Mouse (Mus musculus) hindbrain, embryonic 13.5 days (tissue): ENCODE results near the gene Nbea. TPM values are rescaled to one million over a fixed set of nuclear protein-coding genes. Genes with fewer than 3 reads are reported as not detected.
"Not testable (repeated sequence)": the region's sequence is repeated elsewhere in the genome, so short reads cannot be mapped to it uniquely, and the experiment has no call there.

Source experiments
- ATAC-seq: fragments of 200-750 bp; cut with Nextera tagmentation; 2 replicates; pipeline ENCODE4 v1.8.0; 2017; ENCODE audit warnings: moderate TSS enrichment; ENCODE audit not compliant: low FRiP score
- H3K27ac ChIP-seq: fragments of 300-500 bp; sonication (generic); 2 replicates; pipeline ENCODE4 v1.5.1; 2015; ENCODE audit warnings: inconsistent platforms, mild to moderate bottlenecking, moderate library complexity
- H3K27me3 ChIP-seq: fragments of 300-500 bp; sonication (generic); 2 replicates; pipeline ENCODE4 v1.6.1; 2015; ENCODE audit warnings: mild to moderate bottlenecking, inconsistent platforms
- H3K36me3 ChIP-seq: fragments of 300-500 bp; sonication (generic); 2 replicates; pipeline ENCODE4 v1.6.1; 2015; ENCODE audit warnings: mild to moderate bottlenecking, inconsistent platforms
- H3K4me1 ChIP-seq: fragments of 300-500 bp; sonication (generic); replicated peaks from 2 replicates; pipeline ENCODE4 v1.6.1; 2015; ENCODE audit warnings: inconsistent platforms
- H3K4me2 ChIP-seq: fragments of 300-500 bp; sonication (generic); 2 replicates; pipeline ENCODE4 v1.6.1; 2015; ENCODE audit warnings: inconsistent platforms, mild to moderate bottlenecking, moderate library complexity
- H3K4me3 ChIP-seq: fragments of 300-500 bp; sonication (generic); 2 replicates; pipeline ENCODE4 v1.5.1; 2015; ENCODE audit warnings: mild to moderate bottlenecking, inconsistent platforms
- H3K9ac ChIP-seq: fragments of 300-500 bp; sonication (generic); 2 replicates; pipeline ENCODE4 v1.6.1; 2015; ENCODE audit warnings: mild to moderate bottlenecking, inconsistent platforms
- H3K9me3 ChIP-seq: fragments of 300-500 bp; sonication (generic); 2 replicates; pipeline ENCODE4 v1.6.1; 2016; ENCODE audit warnings: inconsistent platforms
- WGBS: fragments of 180-500 bp; shearing (Covaris S2); methylation state at CpG from one replicate; pipeline ENCODE4 v1.1.7; 2015; 5-methylcytosine and 5-hydroxymethylcytosine counted together
- polyA plus RNA-seq: library from polyadenylated mRNA; unstranded; fragments of >200 nt; fragmentation: Nextera tagmentation; extraction: Ambion mirVana; gene quantifications from 2 replicates; pipeline ENCODE4 v1.2.1, GENCODE M21; 2015

Nbea gene
- polyA plus RNA-seq, 1 experiment from 2014 or later: 56.9 TPM

GRCm38 (mm10) chr3:56007991-56008390 lies 175.5 kb downstream of the Nbea start:
- H3K4me1 ChIP-seq: no peaks in the 10 kb centered on the region
- H3K36me3 ChIP-seq: peaks cover 32% of the 10 kb centered on the region
- no peak overlapping the region for H3K9ac ChIP-seq
- no peak overlapping the region for H3K4me3 ChIP-seq
- no peak overlapping the region for H3K27ac ChIP-seq
- WGBS: 30% methylated on average over 2 of the region's 2 CpGs
- H3K27me3 ChIP-seq: no peaks in the 10 kb centered on the region
- ATAC-seq: no peak
- no peak overlapping the region for H3K4me2 ChIP-seq
- H3K9me3 ChIP-seq: no peaks in the 10 kb centered on the region

DNA sequence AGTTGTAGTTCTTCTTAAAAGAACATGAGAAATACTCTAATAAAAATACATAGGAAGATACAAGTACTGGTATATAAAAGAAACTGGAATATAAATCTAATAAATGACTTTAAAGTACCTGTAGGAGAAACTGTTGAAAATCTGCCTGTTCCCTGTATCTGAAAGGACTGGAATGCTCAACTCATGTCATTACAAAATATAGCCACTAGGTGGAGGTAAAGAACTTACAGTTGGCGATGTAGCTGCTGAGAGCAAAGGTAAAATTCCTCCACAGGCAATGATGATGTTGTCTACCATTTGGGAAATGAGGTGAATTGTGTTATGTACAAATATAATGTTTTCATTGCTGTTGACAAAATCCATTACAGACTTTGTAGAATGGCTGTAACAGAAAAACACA lies 183.2 kb downstream of the Nbea start:
- Histone ChIP-seq H3K27ac (no peak overlapping the region), H3K4me1 (no peaks in the 10 kb centered on the region), H3K9me3 (no peaks in the 10 kb centered on the region), H3K36me3 (peaks cover 26% of the 10 kb centered on the region), H3K27me3 (no peaks in the 10 kb centered on the region), H3K9ac (no peak overlapping the region), H3K4me3 (no peak overlapping the region), H3K4me2 (no peak overlapping the region)
- peak; percentile 59; the same call in 1 of the 2 replicates for ATAC-seq
- WGBS: 2% methylated on average over 1 of the region's 1 CpGs

- Histone ChIP-seq H3K36me3 (peaks cover 42% of the 10 kb centered on the region), H3K27ac (no peak overlapping the region), H3K9ac (no peak overlapping the region), H3K4me2 (no peak overlapping the region), H3K4me3 (no peak overlapping the region), H3K4me1 (no peaks in the 10 kb centered on the region), H3K9me3 (no peaks in the 10 kb centered on the region), H3K27me3 (no peaks in the 10 kb centered on the region)
- no peak for ATAC-seq
- WGBS: 88% methylated on average over 2 of the region's 2 CpGs
Measured at GRCm38 (mm10) chr3:55978361-55978760, 205.1 kb downstream of the Nbea start.

GRCm38 (mm10) chr3:55976986-55977385 lies 206.5 kb downstream of the Nbea start:
- not testable (repeated sequence) for H3K4me2 ChIP-seq, H3K27me3 ChIP-seq, H3K4me3 ChIP-seq, H3K4me1 ChIP-seq, H3K9me3 ChIP-seq, H3K9ac ChIP-seq, H3K27ac ChIP-seq, ATAC-seq
- 97% methylated on average over 14 of the region's 14 CpGs for WGBS
- H3K36me3 ChIP-seq: peaks cover 31% of the 10 kb centered on the region

GRCm38 (mm10) chr3:55965723-55966156 lies 217.8 kb downstream of the Nbea start:
- ATAC-seq: peak; percentile 83
- 23% methylated on average over 10 of the region's 10 CpGs for WGBS

GRCm38 (mm10) chr3:55963032-55963431 lies 220.5 kb downstream of the Nbea start:
- 76% methylated on average over 8 of the region's 8 CpGs for WGBS
- H3K9me3 ChIP-seq: no peaks in the 10 kb centered on the region
- no peak overlapping the region for H3K4me3 ChIP-seq
- H3K36me3 ChIP-seq: peaks cover 17% of the 10 kb centered on the region
- H3K4me2 ChIP-seq: no peak overlapping the region
- H3K4me1 ChIP-seq: peaks cover 7% of the 10 kb centered on the region; the same call in 1 of the 2 replicates
- H3K27me3 ChIP-seq: no peaks in the 10 kb centered on the region
- ATAC-seq: peak; percentile 30; the same call in 1 of the 2 replicates
- H3K27ac ChIP-seq: no peak overlapping the region
- no peak overlapping the region for H3K9ac ChIP-seq

More at GRCm38 (mm10) chr3:55965723-55966156, 217.8 kb downstream of the Nbea start:
- no peaks in the 10 kb centered on the region for H3K9me3 ChIP-seq
- H3K4me3 ChIP-seq: no peak overlapping the region
- H3K9ac ChIP-seq: no peak overlapping the region
- H3K36me3 ChIP-seq: peaks cover 24% of the 10 kb centered on the region
- peaks cover 7% of the 10 kb centered on the region; the same call in 1 of the 2 replicates for H3K4me1 ChIP-seq
- H3K4me2 ChIP-seq: no peak overlapping the region
- peak overlapping the region; percentile 10; the same call in 1 of the 2 replicates for H3K27ac ChIP-seq
- H3K27me3 ChIP-seq: no peaks in the 10 kb centered on the region

- 0 out of 2 replicates have a peak, but pooled peaks have one; percentile 32 for ATAC-seq
- Histone ChIP-seq H3K9ac (no peak overlapping the region), H3K4me3 (no peak overlapping the region), H3K4me1 (no peaks in the 10 kb centered on the region), H3K27me3 (no peaks in the 10 kb centered on the region), H3K36me3 (peaks cover 29% of the 10 kb centered on the region), H3K9me3 (no peaks in the 10 kb centered on the region), H3K4me2 (no peak overlapping the region), H3K27ac (peak overlapping the region; percentile 58; the same call in 1 of the 2 replicates)
- 66% methylated on average over 5 of the region's 5 CpGs for WGBS
Measured at GRCm38 (mm10) chr3:55949994-55950393, 233.5 kb downstream of the Nbea start.

- Histone ChIP-seq H3K4me3 (no peak overlapping the region), H3K9me3 (no peaks in the 10 kb centered on the region), H3K36me3 (peaks cover 26% of the 10 kb centered on the region), H3K27me3 (no peaks in the 10 kb centered on the region), H3K9ac (no peak overlapping the region), H3K4me1 (no peaks in the 10 kb centered on the region), H3K4me2 (no peak overlapping the region), H3K27ac (no peak overlapping the region)
- no peak for ATAC-seq
- WGBS: 94% methylated on average over 2 of the region's 2 CpGs
Measured at GRCm38 (mm10) chr3:55949148-55949547, 234.4 kb downstream of the Nbea start.

DNA sequence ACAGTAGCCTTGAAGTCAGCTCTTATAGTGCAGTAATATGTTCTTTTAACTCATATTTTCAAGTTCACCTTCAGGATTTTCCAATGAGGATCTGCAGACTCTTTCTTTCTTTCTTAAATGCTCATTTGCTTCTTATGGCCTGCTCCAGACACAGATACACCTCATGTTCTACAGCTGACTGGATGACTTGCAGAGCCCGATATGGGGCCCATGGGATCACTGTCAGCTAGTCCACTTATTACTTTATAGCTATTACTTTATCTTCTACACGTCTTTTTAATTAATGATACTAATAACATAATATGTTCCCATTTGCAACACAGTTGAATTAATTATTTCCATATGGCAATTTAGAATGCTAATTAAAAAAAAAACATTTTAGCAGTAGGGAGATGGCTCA lies 256.2 kb downstream of the Nbea start:
- Histone ChIP-seq H3K9ac (no peak overlapping the region), H3K4me3 (no peak overlapping the region), H3K36me3 (peaks cover 23% of the 10 kb centered on the region), H3K4me1 (no peaks in the 10 kb centered on the region), H3K9me3 (no peaks in the 10 kb centered on the region), H3K4me2 (no peak overlapping the region), H3K27me3 (no peaks in the 10 kb centered on the region), H3K27ac (no peak overlapping the region)
- 70% methylated on average over 2 of the region's 2 CpGs for WGBS
- no peak for ATAC-seq

DNA sequence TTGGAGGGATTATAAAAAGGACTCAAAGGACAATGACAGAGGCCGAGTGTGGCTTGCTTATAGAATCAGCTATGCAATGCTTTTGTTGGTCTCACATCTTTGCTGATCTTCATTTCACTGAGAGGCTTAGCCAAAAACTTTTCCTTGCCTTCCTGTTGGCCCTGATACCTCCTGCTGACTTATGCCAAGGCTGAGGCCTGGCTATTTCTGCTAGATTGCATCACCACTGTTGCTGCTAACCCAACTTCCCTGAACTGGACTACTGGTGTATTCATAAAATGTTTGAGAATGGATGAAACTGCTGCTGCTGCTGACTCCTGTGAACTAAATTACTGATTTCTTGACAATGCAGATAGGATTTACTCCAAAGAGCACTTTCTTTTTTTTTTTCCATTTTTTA lies 274.2 kb downstream of the Nbea start:
- Histone ChIP-seq H3K36me3 (peaks cover 14% of the 10 kb centered on the region), H3K9ac (no peak overlapping the region), H3K4me1 (no peaks in the 10 kb centered on the region), H3K4me2 (no peak overlapping the region), H3K4me3 (no peak overlapping the region), H3K27me3 (no peaks in the 10 kb centered on the region), H3K27ac (no peak overlapping the region), H3K9me3 (no peaks in the 10 kb centered on the region)
- ATAC-seq: no peak
- WGBS: 62% methylated on average over 1 of the region's 1 CpGs

DNA sequence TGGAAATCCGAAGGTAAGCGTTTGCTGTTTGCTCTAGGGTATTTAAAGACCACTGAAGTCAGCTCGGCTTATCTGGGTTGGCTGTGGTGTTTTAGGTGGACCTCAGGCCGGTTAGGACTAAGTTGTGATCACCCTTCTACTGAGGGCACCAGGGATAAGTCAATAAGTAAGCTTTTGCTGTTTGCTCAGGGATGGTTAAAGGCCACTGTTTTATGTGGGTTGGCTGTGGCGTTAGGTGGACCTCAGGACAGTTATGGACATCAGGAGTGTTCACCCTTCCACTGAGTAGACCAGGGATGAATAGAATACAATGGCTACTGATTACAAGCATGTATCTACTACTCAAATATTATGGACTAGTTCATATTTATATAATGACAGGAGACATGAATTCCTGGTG lies 292.9 kb downstream of the Nbea start:
- Histone ChIP-seq H3K4me1 (no peaks in the 10 kb centered on the region), H3K27me3 (no peaks in the 10 kb centered on the region), H3K4me3 (no peak overlapping the region), H3K9ac (no peak overlapping the region), H3K36me3 (0 out of 2 replicates have a peak, but pooled peaks cover 8% of the 10 kb centered on the region), H3K27ac (peak overlapping the region; percentile 52), H3K4me2 (no peak overlapping the region), H3K9me3 (no peaks in the 10 kb centered on the region)
- 92% methylated on average over 5 of the region's 5 CpGs for WGBS
- no peak for ATAC-seq

DNA sequence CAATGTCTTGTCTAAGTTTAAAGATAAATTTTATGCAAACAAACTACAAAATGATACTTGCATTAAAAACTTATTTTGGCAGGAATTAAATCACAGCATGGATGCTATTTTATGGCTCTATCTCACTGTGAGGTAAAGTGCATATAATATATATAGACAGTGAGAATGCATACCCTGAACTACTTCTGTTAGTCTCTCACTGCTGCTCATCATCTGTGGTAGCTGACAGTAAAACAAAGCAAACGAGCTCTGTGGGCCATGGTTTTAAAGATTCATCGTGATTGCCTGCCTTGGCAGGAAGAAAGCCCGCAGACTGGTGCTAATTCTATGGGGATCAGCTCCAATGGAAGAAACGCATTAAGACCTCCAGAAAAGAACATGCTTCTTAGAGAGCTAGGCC lies 294.3 kb downstream of the Nbea start:
- 72% methylated on average over 4 of the region's 4 CpGs for WGBS
- Histone ChIP-seq H3K4me3 (no peak overlapping the region), H3K4me1 (no peaks in the 10 kb centered on the region), H3K36me3 (0 out of 2 replicates have a peak, but pooled peaks cover 8% of the 10 kb centered on the region), H3K9me3 (no peaks in the 10 kb centered on the region), H3K4me2 (no peak overlapping the region), H3K27me3 (no peaks in the 10 kb centered on the region), H3K27ac (no peak overlapping the region), H3K9ac (no peak overlapping the region)
- no peak for ATAC-seq

DNA sequence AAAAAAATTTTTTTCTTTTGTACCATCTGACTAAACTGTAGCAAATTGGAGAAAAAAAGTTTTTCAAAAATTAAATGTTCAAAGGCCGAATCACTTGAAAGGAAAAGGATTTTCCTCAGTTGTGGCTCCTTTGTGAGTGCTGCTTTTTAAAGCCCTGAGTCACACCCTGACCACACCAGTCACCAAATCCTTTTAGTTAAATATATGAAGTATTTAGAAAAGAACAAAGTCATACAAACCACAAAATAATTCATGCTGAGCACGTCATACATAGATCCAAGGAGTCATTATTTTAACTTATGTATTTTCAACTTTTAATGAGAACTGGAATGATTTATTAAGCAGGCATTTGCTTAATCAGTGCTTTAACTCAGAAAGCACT lies 295.7 kb downstream of the Nbea start:
- 75% methylated on average over 2 of the region's 2 CpGs for WGBS
- H3K27me3 ChIP-seq: no peaks in the 10 kb centered on the region
- H3K9me3 ChIP-seq: no peaks in the 10 kb centered on the region
- no peak overlapping the region for H3K4me2 ChIP-seq
- no peak for ATAC-seq
- no peak overlapping the region for H3K9ac ChIP-seq
- no peaks in the 10 kb centered on the region for H3K4me1 ChIP-seq
- H3K36me3 ChIP-seq: 0 out of 2 replicates have a peak, but pooled peaks cover 8% of the 10 kb centered on the region
- no peak overlapping the region for H3K4me3 ChIP-seq
- no peak overlapping the region for H3K27ac ChIP-seq
